Mouse (Mus musculus) mature B cell (primary cell): Measurements from ENCODE around the gene D430041D05Rik.

Experiments used
- in situ Hi-C: fragments of 300-500 bp; cut with MboI; formaldehyde crosslinking; loops from 2 replicates; pipeline ENCODE4 v1.14.3; 2019

Gene D430041D05Rik

DNA sequence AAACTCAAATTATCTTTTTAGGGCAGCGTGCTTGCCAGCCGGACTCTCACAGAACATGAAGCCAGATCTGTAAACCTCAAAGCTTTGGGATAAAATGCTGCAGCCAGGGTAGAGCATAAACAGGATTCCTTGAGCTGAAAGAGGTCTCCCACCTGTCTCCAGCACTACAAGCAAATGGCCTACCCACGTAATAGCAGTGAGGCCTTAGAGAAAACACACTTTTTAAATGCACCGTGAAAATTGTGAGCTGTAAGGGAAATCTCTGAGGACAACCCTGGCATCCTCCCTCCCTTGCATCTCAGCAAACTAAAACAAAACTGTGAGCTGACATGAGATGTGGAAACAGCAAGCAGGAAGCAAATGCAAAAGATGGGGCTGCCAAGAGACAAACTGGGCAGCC, 253.0 kb downstream of the D430041D05Rik start:
- in situ Hi-C loops, result no loop called here

- in situ Hi-C loops, result no loop called here
Measured at GRCm38 (mm10) chr2:104153876-104154275, 256.9 kb downstream of the D430041D05Rik start.

DNA sequence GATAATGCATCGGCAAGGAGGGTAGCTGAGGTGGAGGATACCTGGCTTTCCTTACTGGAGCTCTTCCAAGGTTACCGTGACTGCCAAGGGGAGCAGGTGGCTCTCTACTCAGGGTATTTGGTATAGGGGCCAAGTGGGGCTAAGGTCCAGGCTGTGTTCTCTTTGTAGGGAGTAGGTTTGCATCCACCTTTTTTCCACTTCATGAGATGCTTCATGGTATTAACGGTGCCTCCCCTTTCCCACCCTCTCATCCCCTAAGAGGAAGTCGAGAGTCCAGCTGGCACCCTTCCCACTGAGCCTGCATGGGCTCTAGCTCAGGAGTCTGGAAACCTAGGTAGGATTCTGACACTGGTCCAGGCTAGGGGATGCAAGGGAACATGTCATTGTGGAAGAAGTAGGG, 257.5 kb downstream of the D430041D05Rik start:
- in situ Hi-C loops, result no loop called here

- in situ Hi-C loops, result no loop called here
Measured at GRCm38 (mm10) chr2:104150608-104151397, 260.0 kb downstream of the D430041D05Rik start.

- in situ Hi-C loops, result no loop called here
Measured at GRCm38 (mm10) chr2:104147910-104148561, 262.8 kb downstream of the D430041D05Rik start.

GRCm38 (mm10) chr2:104145983-104146382, 264.8 kb downstream of the D430041D05Rik start:
- in situ Hi-C loops, result no loop called here

DNA sequence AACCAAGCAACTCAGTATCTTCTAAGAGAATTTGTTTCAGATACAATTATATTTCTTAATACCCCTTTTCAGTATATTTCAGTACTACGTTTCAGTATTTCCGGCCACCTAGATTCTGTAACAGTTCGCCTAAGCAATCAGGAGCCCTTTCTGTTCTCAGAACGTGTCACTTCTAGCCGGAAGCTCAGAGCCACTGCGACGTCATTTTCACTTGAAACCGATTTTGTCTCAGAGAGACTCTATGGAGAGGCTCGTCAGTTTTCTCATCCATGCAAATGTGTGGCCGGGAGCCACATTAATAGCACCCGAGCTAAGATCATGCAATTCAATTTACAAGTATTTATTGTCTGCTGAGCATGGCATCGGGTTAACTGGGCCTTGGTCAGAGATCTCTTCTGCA, 266.8 kb downstream of the D430041D05Rik start:
- in situ Hi-C loops, result no loop called here

- in situ Hi-C loops, result no loop called here
Measured at GRCm38 (mm10) chr2:104142140-104142539, 268.7 kb downstream of the D430041D05Rik start.

- in situ Hi-C loops, result no loop called here
Measured at GRCm38 (mm10) chr2:104135920-104136319, 274.9 kb downstream of the D430041D05Rik start.

GRCm38 (mm10) chr2:104134150-104135056, 276.4 kb downstream of the D430041D05Rik start:
- in situ Hi-C loops, result no loop called here

DNA sequence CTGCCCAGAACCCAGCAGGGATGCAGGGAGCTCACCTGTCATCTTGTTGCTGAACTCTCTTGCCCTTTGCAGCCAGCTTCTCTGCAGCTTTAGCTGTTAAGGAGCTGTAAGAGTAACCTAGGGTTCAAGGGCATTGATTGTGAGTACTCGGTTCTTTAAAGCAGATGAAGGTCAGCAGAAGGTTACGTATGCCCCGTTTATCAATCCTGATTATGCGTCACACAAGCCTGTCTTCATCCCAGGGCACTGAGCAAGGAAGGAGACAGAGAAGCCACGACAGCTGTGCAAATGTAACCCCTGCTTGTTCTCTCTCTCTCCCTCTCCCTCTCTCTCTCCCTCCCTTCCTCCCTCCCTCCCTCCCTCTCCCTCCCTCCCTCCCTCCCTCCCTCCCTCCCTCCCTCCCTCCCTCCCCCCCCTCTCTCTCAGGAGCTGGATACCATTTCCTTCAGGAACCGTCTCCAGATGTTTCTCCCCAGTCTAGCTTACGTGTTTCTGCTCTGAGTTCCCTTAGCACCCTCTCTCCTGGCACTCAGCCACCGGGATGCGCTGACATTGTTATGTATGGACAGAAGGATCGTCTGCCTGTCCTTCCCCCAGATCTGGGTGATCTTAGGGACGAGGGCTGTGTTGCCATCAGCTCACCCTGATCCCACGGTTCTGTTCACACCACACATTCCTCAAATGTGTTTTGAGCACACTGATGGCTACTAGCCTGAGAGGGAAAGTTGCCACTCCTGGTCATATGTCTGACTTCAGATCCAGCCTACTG, 277.6 kb downstream of the D430041D05Rik start:
- in situ Hi-C loops, result no loop called here

DNA sequence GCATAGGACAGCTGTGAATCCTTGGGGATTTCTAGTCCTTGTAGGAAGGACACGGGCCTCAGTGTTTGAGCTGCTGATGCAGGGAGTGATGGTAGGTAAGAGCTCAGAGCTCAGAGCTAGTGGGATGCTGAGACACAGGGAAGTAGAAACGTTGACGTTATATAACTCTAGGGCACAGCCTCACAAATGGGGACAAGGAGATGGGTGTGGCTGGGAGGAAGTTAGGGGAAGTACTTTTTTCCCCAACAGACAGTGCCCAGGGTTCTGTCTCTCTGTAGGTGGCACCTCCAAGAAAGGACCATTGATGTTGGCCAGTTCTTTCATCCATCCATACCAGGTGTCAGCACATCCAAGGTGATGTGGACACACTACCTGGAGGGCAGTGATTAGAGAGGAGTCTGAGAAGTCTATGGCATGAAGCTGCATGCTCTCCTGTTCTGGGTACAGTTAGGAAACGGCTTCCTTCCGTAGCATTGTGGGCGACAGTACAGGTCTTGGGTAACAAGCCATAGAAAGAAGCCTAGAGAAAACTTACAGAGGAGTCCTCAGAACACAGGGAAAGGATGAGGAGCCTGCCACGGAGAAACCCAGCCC, 278.4 kb downstream of the D430041D05Rik start:
- in situ Hi-C loops, result no loop called here

DNA sequence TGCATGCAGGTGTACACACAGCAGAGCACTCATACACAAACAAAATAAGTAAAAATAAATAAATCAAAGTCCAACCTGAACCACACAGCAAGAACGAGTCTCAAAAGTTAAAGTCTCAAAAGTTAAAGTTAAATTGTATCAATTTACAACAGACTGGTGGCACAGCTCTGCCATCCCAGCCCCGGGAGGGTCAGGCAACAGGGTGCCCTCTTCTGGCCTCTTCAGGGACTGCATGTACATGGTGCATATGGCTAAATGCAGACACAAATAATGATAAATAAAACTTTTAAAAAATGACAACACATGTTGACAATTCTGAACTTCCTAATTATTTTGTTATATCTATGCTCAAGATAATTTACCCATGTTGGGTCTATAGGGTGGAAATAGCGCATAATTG, 279.8 kb downstream of the D430041D05Rik start:
- in situ Hi-C loops, result no loop called here

DNA sequence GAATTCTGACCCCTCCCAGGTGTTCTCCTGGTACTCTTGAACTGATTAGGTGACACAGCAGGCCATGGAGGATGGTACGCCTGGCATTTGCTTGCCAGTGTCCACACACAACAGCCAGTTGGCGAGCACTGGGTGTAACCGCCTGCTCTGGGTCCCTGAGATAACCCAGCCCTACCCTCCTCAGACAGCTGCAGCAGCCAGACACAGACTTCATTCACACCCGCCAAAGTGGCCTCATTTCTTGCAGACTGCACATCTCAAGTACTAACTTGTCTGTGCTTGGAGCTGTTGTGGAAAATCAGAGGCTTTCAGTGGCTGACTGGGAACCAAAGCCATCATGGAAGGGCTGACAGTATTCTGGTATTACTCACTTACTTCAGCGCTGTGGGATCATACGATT, 280.6 kb downstream of the D430041D05Rik start:
- in situ Hi-C loops, result no loop called here

DNA sequence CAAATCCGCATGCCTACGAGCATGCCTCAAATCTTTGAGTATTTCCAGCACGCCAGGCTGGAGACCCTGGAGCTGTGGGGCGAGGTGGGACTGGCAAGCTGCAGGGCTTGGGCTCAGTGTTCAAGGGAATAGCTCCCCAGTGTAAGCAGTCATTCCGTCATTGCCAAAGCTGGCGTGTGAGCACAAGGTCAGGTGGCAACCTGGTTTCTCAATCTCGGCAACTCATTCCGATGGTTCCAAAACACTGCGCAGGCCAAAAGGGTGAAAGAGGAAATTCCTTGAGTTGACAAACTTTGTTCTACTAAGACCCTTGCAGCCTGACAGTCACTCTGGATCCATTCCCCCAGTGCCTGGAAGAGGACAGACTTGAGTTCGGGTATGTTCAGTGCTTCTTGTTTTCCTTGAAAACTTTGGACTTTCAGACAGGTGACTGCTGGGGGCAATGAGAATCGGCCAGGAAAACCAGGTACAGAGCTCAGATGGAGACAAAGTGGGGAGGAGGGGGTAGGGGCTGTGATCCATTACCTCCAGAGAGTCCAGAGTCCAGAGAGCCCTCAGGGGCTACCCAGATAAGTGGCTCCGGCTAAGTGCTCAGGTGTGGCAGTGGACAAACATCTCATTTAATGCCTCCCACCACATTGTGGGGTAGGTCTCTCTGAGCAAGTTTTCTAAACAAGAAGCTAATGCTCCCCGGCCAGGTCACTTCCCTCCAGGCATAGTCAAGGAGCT, 281.8 kb downstream of the D430041D05Rik start:
- in situ Hi-C loops, result no loop called here

- in situ Hi-C loops, result no loop called here
Measured at GRCm38 (mm10) chr2:104124071-104124470, 286.7 kb downstream of the D430041D05Rik start.

GRCm38 (mm10) chr2:104123540-104123939, 287.3 kb downstream of the D430041D05Rik start:
- in situ Hi-C loops, result no loop called here

DNA sequence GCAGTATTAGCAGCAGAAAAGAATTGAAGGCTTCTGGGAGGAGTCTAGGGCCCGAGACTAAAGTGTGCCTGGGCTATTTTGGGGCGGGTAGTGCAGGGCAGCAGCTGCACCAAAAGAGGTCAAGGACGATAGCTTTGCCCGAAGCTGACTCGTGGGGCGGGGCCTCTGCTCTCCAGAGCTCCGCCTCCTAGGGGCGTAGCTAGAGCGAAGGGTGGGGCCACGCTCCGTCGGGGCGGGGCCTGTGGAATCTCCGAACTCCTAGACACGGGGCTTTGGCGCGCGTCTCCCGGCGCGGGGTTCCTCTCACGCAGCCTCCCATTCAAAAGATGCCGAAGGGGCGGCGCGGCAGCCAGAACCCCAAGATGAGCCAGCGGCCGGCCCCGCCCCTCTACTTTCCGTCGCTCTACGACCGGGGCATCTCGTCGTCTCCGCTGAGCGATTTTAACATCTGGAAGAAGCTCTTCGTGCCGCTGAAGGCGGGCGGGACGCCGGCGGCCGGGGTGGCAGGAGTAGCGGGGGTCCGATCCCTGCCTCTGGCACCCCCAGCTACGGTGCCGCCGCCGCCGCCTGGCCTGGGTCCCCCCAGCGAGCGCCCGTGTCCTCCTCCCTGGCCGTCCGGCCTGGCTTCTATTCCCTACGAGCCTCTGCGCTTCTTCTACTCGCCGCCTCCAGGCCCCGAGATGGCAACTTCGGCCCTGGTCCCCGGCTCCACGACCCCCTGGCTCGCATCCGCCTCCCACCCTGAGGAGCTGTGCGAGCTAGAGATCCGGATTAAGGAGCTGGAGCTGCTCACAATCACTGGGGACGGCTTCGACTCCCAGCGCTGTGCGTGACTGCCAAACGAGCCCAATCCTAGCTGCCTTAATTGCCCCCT, 288.1 kb downstream of the D430041D05Rik start, which contains the start of gene A930018P22Rik:
Gene A930018P22Rik, plus strand, starts transcription at position 265 of the 874 bp plus-strand sequence.
- in situ Hi-C loops, result no loop called here
